Mouse (Mus musculus) heart, embryonic 15.5 days (tissue): ENCODE results near the gene Zfp759. TPM values are rescaled to one million over a fixed set of nuclear protein-coding genes. Genes with fewer than 3 reads are reported as not detected.
"Not testable (repeated sequence)": the region's sequence is repeated elsewhere in the genome, so short reads cannot be mapped to it uniquely, and the experiment has no call there.

Experiments used
- ATAC-seq: fragments of 200-750 bp; cut with Nextera tagmentation; replicated peaks from 2 replicates; pipeline ENCODE4 v1.8.0; 2017; ENCODE audit warnings: low read depth, moderate TSS enrichment; ENCODE audit not compliant: insufficient number of reproducible peaks, insufficient read depth, low FRiP score
- H3K27ac ChIP-seq: fragments of 300-500 bp; sonication (generic); 2 replicates; pipeline ENCODE4 v1.5.1; 2015; ENCODE audit warnings: mild to moderate bottlenecking, inconsistent platforms
- H3K27me3 ChIP-seq: fragments of 300-500 bp; sonication (generic); 2 replicates; pipeline ENCODE4 v1.6.1; 2015; ENCODE audit warnings: inconsistent platforms
- H3K36me3 ChIP-seq: fragments of 300-500 bp; sonication (generic); 2 replicates; pipeline ENCODE4 v1.6.1; 2015; ENCODE audit warnings: mild to moderate bottlenecking, inconsistent platforms
- H3K4me1 ChIP-seq: fragments of 300-500 bp; sonication (generic); replicated peaks from 2 replicates; pipeline ENCODE4 v1.6.1; 2015; ENCODE audit warnings: inconsistent platforms
- H3K4me2 ChIP-seq: fragments of 300-500 bp; sonication (generic); 2 replicates; pipeline ENCODE4 v1.6.1; 2015; ENCODE audit warnings: inconsistent platforms, mild to moderate bottlenecking, moderate library complexity
- H3K4me3 ChIP-seq: fragments of 300-500 bp; sonication (generic); 2 replicates; pipeline ENCODE4 v1.5.1; 2015; ENCODE audit warnings: mild to moderate bottlenecking, inconsistent platforms
- H3K9ac ChIP-seq: fragments of 300-500 bp; sonication (generic); 2 replicates; pipeline ENCODE4 v1.6.1; 2015; ENCODE audit warnings: mild to moderate bottlenecking, inconsistent platforms
- H3K9me3 ChIP-seq: fragments of 300-500 bp; sonication (generic); replicated peaks from 2 replicates; pipeline ENCODE4 v1.6.1; 2016; ENCODE audit warnings: inconsistent platforms
- WGBS: fragments of 180-500 bp; shearing (Covaris S2); methylation state at CpG from one replicate; pipeline ENCODE4 v1.1.7; 2015; ENCODE audit warnings: mixed read lengths; 5-methylcytosine and 5-hydroxymethylcytosine counted together
- polyA plus RNA-seq: library from polyadenylated mRNA; unstranded; fragments of >200 nt; fragmentation: Nextera tagmentation; extraction: Ambion mirVana; gene quantifications from 2 replicates; pipeline ENCODE4 v1.2.1, GENCODE M21; 2015

The Zfp759 gene
- polyA plus RNA-seq, 1 experiment from 2014 or later, result 1.5 TPM

DNA sequence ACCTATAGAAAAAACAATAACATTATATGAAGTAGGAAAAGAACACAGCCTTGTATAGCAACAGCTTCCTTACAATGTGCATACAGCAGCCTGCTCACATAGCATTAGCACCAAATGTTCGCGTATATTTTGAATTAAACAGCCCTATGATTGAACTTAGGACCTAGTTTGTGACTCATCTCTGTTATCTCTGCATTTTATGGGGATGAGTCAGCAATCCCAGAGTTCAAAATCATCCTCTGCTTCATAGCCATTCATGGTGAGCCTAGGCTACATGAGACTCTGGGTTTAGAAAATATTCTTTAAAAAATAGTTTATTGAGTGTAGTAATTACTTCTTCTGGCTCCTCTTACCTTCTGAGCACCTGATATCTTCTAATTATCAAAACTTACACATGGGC, 8.2 kb upstream of the Zfp759 start:
- H3K9me3 ChIP-seq, result no peaks in the 10 kb centered on the region
- no peak overlapping the region for H3K4me2 ChIP-seq
- 91% methylated on average over 2 of the region's 2 CpGs for WGBS
- H3K27me3 ChIP-seq, result no peaks in the 10 kb centered on the region
- no peak overlapping the region for H3K27ac ChIP-seq
- no peak overlapping the region for H3K9ac ChIP-seq
- no peaks in the 10 kb centered on the region for H3K36me3 ChIP-seq
- H3K4me1 ChIP-seq, result peaks cover 4% of the 10 kb centered on the region; the same call in 1 of the 2 replicates
- no peak overlapping the region for H3K4me3 ChIP-seq
- ATAC-seq, result no peak

DNA sequence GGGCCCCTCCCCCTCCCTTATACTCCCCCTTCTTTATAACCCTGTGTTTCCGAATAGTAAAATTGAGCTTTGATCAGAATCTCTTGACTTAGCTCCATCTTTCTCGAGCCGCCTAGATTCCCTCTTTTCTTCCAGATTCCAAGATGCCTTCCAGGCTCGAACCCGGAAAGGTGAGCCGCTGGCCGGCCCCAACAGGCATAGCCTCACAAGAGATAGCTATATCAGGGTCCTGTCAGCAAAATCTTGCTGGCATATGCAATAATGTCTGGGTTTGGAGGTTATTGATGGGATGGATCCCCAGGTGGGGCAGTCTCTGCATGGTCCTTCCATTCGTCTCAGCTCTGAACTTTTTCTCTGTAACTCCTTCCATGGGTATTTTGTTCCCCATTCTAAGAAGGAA, 5.3 kb upstream of the Zfp759 start, which contains the start of gene Rslcan18:
Rslcan18 (minus strand) TSS at position 101 of the 400 bp plus-strand sequence.
- 85% methylated on average over 8 of the region's 8 CpGs for WGBS
- H3K9ac ChIP-seq, H3K27me3 ChIP-seq, H3K27ac ChIP-seq, H3K4me2 ChIP-seq, H3K4me1 ChIP-seq, H3K4me3 ChIP-seq, ATAC-seq, H3K9me3 ChIP-seq, H3K36me3 ChIP-seq: not testable (repeated sequence)

DNA sequence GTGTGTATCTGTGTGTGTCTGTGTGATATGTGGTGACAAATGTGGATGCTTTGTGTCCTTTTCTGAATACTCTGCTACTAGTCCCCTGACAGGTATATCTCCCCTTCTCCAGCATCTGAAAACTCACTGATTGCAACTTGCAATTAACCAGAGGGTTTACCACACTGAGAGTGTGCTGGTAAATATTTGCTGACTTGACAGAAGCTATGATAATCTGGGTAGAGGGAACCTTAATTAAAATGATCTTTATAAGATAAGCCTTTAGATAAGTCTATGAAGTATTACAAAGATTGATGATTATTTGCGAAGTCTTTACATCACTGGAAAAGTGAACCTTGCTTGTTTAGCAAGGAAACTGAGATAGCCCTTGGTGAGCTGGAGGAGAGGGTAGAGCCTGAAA, 3.0 kb downstream of the Zfp759 start:
- Histone ChIP-seq H3K9ac (no peak overlapping the region), H3K27me3 (no peaks in the 10 kb centered on the region), H3K4me2 (no peak overlapping the region), H3K27ac (no peak overlapping the region), H3K4me3 (no peak overlapping the region), H3K9me3 (no peaks in the 10 kb centered on the region), H3K4me1 (peaks cover 5% of the 10 kb centered on the region; the same call in 1 of the 2 replicates), H3K36me3 (no peaks in the 10 kb centered on the region)
- 81% methylated on average over 1 of the region's 1 CpGs for WGBS
- no peak for ATAC-seq

DNA sequence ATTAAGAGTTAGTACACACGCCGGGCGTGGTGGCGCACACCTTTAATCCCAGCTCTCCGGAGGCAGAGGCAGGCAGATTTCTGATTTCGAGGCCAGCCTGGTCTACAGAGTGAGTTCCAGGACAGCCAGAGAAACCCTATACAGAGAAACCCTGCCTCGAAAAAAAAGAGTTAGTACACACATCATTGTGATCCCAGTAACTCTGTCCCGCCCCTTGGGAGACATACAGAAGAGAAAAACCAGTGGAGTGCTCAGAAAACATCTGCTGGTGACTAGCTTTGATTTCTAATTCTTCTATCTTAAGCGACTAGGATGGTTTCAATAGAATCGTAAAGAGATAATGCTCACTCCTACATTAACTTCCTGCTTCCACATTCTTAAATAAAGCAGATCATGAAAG, 6.0 kb downstream of the Zfp759 start:
- not testable (repeated sequence) for ATAC-seq, H3K9ac ChIP-seq, H3K36me3 ChIP-seq, H3K27me3 ChIP-seq, H3K4me3 ChIP-seq, H3K27ac ChIP-seq, H3K4me1 ChIP-seq, H3K9me3 ChIP-seq
- whole genome bisulfite sequencing, result 75% methylated on average over 10 of the region's 10 CpGs
- H3K4me2 ChIP-seq, result peak overlapping the region; percentile 79

DNA sequence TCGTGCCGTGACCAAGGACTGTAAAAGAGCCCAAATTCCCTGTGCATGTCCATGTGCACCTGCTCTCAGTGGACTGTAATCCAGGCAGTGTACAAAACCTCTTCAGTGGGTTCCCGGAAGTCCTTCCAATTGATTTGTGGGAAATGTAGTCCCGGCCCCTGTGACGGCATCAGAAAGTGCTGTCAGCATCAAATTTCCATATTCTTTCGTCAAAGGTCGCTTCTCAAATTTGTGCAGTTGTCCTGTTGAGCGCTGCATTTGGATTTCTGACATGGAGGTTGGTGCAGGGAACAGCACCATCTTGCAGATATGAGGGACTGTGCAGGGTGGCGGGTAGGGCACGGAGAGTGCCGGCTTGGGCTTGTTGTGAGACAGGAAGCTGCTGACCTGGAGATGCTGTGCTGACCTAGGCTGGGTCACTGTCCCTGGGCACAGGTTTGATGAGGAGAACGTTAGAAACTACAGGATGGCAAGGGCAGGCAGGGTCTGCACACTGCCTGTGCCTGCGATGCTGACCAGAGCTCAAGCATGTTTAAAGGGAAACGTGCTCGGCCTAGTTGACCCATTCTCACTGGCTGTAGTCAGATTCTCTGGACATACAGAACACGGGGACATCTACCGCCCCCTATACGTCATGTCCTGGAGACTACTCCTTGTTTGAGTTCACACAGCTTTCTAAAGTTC, 6.7 kb downstream of the Zfp759 start:
- Histone ChIP-seq H3K27me3 (no peaks in the 10 kb centered on the region), H3K9me3 (no peaks in the 10 kb centered on the region), H3K36me3 (no peaks in the 10 kb centered on the region), H3K4me3 (peak overlapping the region; percentile 68), H3K27ac (peak overlapping the region; percentile 39), H3K4me2 (peak overlapping the region; percentile 79), H3K9ac (peak overlapping the region; percentile 60), H3K4me1 (peaks cover 5% of the 10 kb centered on the region; the same call in 1 of the 2 replicates)
- ATAC-seq, result peak; percentile 85
- 2% methylated on average over 18 of the region's 18 CpGs for WGBS

DNA sequence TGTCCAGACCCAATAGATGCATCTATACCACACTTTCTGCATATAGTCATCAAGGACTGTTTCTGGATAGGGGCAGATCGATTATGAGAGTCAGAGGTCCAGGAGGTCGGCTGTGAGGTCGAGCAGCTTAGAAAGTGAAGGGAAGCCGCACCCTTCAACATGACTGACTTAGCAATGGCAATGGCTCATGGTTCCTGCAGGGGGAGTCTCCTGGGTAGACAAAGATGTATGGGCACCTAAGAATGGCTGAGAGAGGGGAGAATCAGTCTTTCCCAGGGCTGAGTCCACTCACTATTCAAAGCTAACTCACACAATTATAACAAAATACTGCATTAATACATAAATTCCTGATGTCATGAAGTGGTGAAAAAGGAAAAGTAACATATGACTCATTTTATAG, 44.7 kb downstream of the Zfp759 start:
- not testable (repeated sequence) for H3K4me3 ChIP-seq, H3K4me1 ChIP-seq, H3K27ac ChIP-seq, H3K36me3 ChIP-seq, H3K9ac ChIP-seq, H3K27me3 ChIP-seq, H3K4me2 ChIP-seq, ATAC-seq, H3K9me3 ChIP-seq
- 50% methylated on average over 4 of the region's 4 CpGs for WGBS

DNA sequence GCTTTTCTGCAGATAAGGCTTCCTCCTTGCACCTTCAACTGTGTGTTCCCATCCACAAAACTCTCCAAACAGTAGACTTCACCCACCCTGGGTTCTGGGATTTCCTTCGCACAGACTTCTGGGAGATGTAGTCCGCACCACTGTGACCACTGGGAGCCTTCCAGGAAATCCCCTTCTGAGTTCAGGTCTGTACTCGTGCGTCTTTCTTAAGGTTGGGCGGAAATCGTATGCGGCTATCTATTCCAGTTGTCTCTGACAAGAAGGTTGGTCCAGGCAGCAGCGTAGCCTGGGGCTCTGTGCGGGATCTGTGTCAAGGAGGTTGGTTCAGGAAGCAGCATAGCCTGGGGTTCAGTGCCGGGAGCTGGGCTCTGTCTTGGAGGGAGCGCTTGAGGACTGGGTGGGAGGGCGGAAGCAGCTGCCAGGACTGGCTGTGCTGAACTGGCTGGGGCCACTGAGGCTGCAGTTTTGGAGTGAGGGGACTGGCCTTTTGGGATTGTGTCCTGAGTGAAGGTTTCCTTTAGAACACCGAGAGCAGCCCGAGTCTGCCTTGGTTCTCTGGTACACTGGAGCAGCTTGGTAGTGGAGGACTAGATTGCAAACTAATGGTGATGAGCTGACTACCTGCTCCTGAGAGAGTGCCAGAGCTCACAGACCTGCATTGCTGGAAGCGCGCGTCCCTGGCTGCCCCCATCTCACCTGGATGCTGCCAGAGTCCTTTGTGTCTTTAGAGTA, 51.7 kb downstream of the Zfp759 start, which contains the start of gene Rsl1:
Rsl1 (plus strand) TSS at position 192 of the 732 bp plus-strand sequence.
- not testable (repeated sequence) for H3K36me3 ChIP-seq, H3K4me1 ChIP-seq, H3K9me3 ChIP-seq, H3K27me3 ChIP-seq
- peak within 1 kb of the TSS; percentile 70 for H3K9ac ChIP-seq
- H3K4me2 ChIP-seq, result peak within 1 kb of the TSS; percentile 71
- ATAC-seq, result peak; percentile 98
- peak within 1 kb of the TSS; percentile 80 for H3K4me3 ChIP-seq
- WGBS, result under 1% methylated on average over 17 of the region's 17 CpGs
- H3K27ac ChIP-seq, result peak within 1 kb of the TSS; percentile 70

DNA sequence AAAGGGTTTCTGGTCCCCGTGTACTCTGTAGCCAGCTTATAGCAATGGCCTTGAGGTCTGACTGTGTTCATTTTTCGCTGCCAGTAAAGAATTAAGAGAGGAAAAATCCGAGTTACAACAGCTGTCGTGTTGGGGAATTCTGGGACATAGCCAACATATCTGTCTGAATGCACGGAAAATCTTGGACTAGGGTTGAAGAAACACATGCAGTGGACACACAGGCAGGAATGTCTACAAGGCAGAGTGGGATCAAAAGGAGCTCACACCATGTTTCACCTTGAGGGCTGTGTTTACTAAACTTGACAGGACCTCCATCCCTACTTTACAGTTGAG, 52.2 kb downstream of the Zfp759 start:
- Histone ChIP-seq H3K4me2 (peak overlapping the region; percentile 71), H3K9ac (0 out of 2 replicates have a peak overlapping the region, but pooled peaks have one; percentile 70), H3K4me3 (peak overlapping the region; percentile 80), H3K9me3 (no peaks in the 10 kb centered on the region), H3K27ac (peak overlapping the region; percentile 70; the same call in 1 of the 2 replicates), H3K27me3 (no peaks in the 10 kb centered on the region), H3K4me1 (peaks cover 3% of the 10 kb centered on the region; the same call in 1 of the 2 replicates), H3K36me3 (peaks cover 6% of the 10 kb centered on the region; the same call in 1 of the 2 replicates)
- 25% methylated on average over 5 of the region's 5 CpGs for WGBS
- no peak for ATAC-seq

Other genes starting within 250 kb of the Zfp759 start
- 0.88 and 0.95 TPM in 2 replicates for gene Gm10767, start 216.7 kb upstream of the Zfp759 start, polyA plus RNA-seq
- gene Zfp712, start 60.5 kb upstream of the Zfp759 start, polyA plus RNA-seq, result 2.2 and 2.4 TPM in 2 replicates
- gene Zfp708, start 23.7 kb upstream of the Zfp759 start, polyA plus RNA-seq, result 3.2 and 3.3 TPM in 2 replicates
- 1.5 and 1.8 TPM in 2 replicates for gene Gm28557, start 13.1 kb upstream of the Zfp759 start, polyA plus RNA-seq
- gene Rslcan18, start 5.4 kb upstream of the Zfp759 start, polyA plus RNA-seq, result 0.38 TPM in 2 replicates
- gene Rsl1, start 51.5 kb downstream of the Zfp759 start, polyA plus RNA-seq, result 5.9 and 6.2 TPM in 2 replicates
- gene Zfp455, start 72.8 kb downstream of the Zfp759 start, polyA plus RNA-seq, result 1.1 and 1.3 TPM in 2 replicates
- 1.1 and 1.3 TPM in 2 replicates for gene Zfp458, start 156.8 kb downstream of the Zfp759 start, polyA plus RNA-seq
- gene Zfp457, start 184.8 kb downstream of the Zfp759 start, polyA plus RNA-seq, result 0.83 and 1.0 TPM in 2 replicates
- gene Zfp595, start 210.9 kb downstream of the Zfp759 start, polyA plus RNA-seq, result 1.4 and 1.5 TPM in 2 replicates
- not detected in 2 replicates for gene Gm28044, start 238.9 kb downstream of the Zfp759 start, polyA plus RNA-seq
- 0.67 and 0.72 TPM in 2 replicates for gene Zfp953, start 238.9 kb downstream of the Zfp759 start, polyA plus RNA-seq